Mouse (Mus musculus): ENCODE results near the gene Ecm1. TPM values are rescaled to one million over a fixed set of nuclear protein-coding genes. Genes with fewer than 3 reads are reported as not detected.
A peak's percentile ranks its signal among the peaks of the same experiment; 100 is the strongest.
"Not testable (repeated sequence)": the region's sequence is repeated elsewhere in the genome, so short reads cannot be mapped to it uniquely, and the experiment has no call there.

The Ecm1 gene
- polyA plus RNA-seq, 1 experiment from 2014 or later, result 174 TPM

DNA sequence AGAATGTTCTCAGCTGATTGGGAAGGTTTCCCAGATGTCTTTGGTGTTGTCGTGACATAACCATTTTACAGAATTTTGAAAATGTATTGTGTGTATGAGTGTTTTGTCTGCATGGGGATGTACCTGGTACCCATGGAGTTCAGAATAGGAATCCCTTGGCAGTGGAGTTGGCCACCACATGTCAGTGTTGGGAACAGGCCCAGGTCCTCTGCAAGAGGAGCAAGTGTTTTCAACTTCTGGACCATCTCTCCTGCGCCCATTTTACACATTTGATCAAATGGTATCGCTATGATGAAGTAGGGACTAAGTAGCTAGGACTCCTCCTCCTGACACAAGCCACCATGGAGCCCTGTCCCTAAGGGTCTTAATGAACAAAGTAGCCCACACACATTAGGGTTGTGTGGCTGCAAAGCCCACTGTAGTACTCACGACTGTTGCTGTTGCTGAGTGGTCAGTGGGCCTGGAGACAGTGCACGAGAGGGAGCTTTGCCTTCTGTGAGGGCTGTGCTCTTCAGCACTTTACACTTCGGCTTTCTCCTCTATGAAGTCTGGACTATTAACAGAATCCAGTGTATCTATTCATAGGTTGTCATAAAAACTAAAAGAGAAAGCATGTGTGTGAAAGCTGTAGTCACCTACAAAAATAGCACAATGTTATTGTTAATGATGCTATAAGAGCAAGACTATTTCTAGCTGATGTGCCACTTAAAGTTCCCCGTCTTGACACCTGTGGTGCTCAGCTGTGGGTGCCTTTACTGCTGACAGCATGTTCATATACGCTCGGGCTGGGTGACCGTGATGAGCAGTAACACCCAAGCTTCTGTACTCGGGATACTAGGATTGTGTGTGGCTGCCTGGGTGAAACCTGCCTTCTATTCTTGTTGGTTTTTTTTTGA is 44.3 kb downstream of the Ecm1 start:
- 90% methylated on average over 11 of the region's 11 CpGs for WGBS
- Histone ChIP-seq H3K36me3 (ENCODE audit: insufficient read depth, low read length) (no peaks in the 10 kb centered on the region), H3K4me3 (ENCODE audit: low read length) (no peak overlapping the region), H3K27me3 (ENCODE audit: insufficient read depth, low read length) (no peaks in the 10 kb centered on the region), H3K9me3 (ENCODE audit: low read length) (0 out of 2 replicates have a peak, but pooled peaks cover 2% of the 10 kb centered on the region), H3K4me1 (ENCODE audit: insufficient read depth, low read length) (peaks cover 33% of the 10 kb centered on the region), H3K27ac (ENCODE audit: low read length) (no peak overlapping the region), H3K4me2 (replicated peaks; ENCODE audit: low read depth, low read length) (no peak overlapping the region), H3K9ac (replicated peaks; ENCODE audit: low read length) (no peak overlapping the region)
- no peak for ATAC-seq (ENCODE audit: low FRiP score, low TSS enrichment)

DNA sequence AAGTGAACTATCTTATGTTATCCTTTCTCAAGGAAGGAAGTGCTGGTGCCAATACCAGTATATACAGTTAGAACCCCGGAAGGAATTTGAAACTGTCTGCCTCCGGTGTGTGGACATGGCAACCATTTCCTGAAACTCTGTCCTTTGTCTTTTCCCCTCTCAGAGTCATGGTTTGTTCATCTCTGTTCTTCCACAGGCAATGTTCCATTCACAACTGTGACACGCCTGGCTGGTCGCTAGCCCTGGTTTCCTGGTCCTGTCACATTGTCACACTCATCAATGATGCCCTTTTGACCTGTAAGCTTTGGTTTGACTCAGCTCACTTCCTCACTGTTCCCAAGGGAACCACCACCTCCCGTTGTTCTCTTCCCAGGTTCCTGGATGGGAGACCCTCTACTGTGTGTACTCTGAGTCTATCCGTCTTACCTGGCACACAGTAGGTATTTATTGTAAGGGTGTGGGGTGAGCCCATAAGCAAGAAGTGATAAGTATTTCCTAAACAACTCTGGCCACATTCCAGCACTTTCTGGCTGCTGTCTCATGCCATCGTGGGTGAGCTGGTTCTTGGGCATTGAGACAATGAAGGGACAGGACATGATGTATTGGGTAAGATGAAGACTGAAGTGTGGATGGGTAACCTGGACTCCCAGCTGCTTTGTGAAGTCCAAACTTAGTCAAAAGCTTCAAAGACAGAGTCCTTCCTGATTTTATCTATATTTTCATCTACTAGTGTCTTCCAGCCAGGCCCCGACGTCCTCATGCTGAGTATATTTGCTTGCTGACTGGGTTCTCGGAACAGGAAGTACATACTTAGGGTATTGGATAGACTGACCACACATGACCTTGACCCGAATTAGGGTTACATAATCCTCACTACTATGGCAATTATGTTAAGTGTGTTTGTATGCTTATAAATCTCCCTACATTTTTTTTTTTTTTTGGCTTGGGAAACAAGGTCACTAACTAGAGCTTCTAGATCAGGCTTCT is 45.3 kb downstream of the Ecm1 start:
- H3K4me3 ChIP-seq (ENCODE audit: low read length), result no peak overlapping the region
- 60% methylated on average over 11 of the region's 11 CpGs for WGBS
- H3K36me3 ChIP-seq (ENCODE audit: insufficient read depth, low read length), result no peaks in the 10 kb centered on the region
- no peak for ATAC-seq (ENCODE audit: low FRiP score, low TSS enrichment)
- H3K27me3 ChIP-seq (ENCODE audit: insufficient read depth, low read length), result no peaks in the 10 kb centered on the region
- H3K9me3 ChIP-seq (ENCODE audit: low read length), result 0 out of 2 replicates have a peak, but pooled peaks cover 2% of the 10 kb centered on the region
- no peak overlapping the region for H3K27ac ChIP-seq (ENCODE audit: low read length)
- peaks cover 38% of the 10 kb centered on the region for H3K4me1 ChIP-seq (ENCODE audit: insufficient read depth, low read length)
- no peak overlapping the region for H3K4me2 ChIP-seq (replicated peaks; ENCODE audit: low read depth, low read length)
- no peak overlapping the region for H3K9ac ChIP-seq (replicated peaks; ENCODE audit: low read length)

GRCm38 (mm10) chr3:95692677-95693076 is 46.7 kb downstream of the Ecm1 start:
- Histone ChIP-seq H3K4me1 (ENCODE audit: insufficient read depth, low read length) (peaks cover 53% of the 10 kb centered on the region), H3K9ac (replicated peaks; ENCODE audit: low read length) (no peak overlapping the region), H3K27ac (ENCODE audit: low read length) (no peak overlapping the region), H3K27me3 (ENCODE audit: insufficient read depth, low read length) (no peaks in the 10 kb centered on the region), H3K4me2 (replicated peaks; ENCODE audit: low read depth, low read length) (no peak overlapping the region), H3K36me3 (ENCODE audit: insufficient read depth, low read length) (no peaks in the 10 kb centered on the region), H3K9me3 (ENCODE audit: low read length) (0 out of 2 replicates have a peak, but pooled peaks cover 2% of the 10 kb centered on the region), H3K4me3 (ENCODE audit: low read length) (no peak overlapping the region)
- ATAC-seq (ENCODE audit: low FRiP score, low TSS enrichment), result no peak
- 77% methylated on average over 6 of the region's 6 CpGs for WGBS

DNA sequence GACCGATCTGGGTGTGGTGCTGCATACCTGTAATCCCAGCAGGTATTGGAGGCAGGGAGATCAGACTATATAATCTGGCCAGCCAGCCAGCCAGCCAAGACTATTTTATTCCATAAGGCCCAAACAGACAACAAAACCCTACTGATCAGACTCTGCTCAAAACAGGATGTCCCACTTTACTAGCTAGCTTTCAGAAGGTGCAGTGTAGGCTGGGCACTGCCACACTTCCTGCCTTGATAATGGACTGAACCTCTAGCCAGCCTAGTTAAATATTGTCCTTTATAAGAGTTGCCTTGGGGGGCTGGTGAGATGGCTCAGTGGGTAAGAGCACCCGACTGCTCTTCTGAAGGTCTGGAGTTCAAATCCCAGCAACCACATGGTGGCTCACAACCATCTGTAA is 48.8 kb downstream of the Ecm1 start:
- not testable (repeated sequence) for H3K4me3 ChIP-seq (ENCODE audit: low read length); H3K36me3 ChIP-seq (ENCODE audit: insufficient read depth, low read length); H3K27me3 ChIP-seq (ENCODE audit: insufficient read depth, low read length); H3K4me2 ChIP-seq (replicated peaks; ENCODE audit: low read depth, low read length); H3K9me3 ChIP-seq (ENCODE audit: low read length); H3K9ac ChIP-seq (replicated peaks; ENCODE audit: low read length); ATAC-seq (ENCODE audit: low FRiP score, low TSS enrichment)
- 88% methylated on average over 2 of the region's 2 CpGs for WGBS
- H3K27ac ChIP-seq (ENCODE audit: low read length), result peak overlapping the region; percentile 66; the same call in 1 of the 2 replicates
- peaks cover 62% of the 10 kb centered on the region for H3K4me1 ChIP-seq (ENCODE audit: insufficient read depth, low read length)

- H3K9ac ChIP-seq (replicated peaks; ENCODE audit: low read length), result 0 out of 2 replicates have a peak overlapping the region, but pooled peaks have one; percentile 31
- H3K36me3 ChIP-seq (ENCODE audit: insufficient read depth, low read length), result no peaks in the 10 kb centered on the region
- 0 out of 2 replicates have a peak, but pooled peaks cover 2% of the 10 kb centered on the region for H3K9me3 ChIP-seq (ENCODE audit: low read length)
- H3K27me3 ChIP-seq (ENCODE audit: insufficient read depth, low read length), result no peaks in the 10 kb centered on the region
- peaks cover 62% of the 10 kb centered on the region for H3K4me1 ChIP-seq (ENCODE audit: insufficient read depth, low read length)
- H3K4me3 ChIP-seq (ENCODE audit: low read length), result no peak overlapping the region
- 0 out of 2 replicates have a peak overlapping the region, but pooled peaks have one; percentile 8 for H3K4me2 ChIP-seq (replicated peaks; ENCODE audit: low read depth, low read length)
- 30% methylated on average over 2 of the region's 2 CpGs for WGBS
- H3K27ac ChIP-seq (ENCODE audit: low read length), result peak overlapping the region; percentile 66; the same call in 1 of the 2 replicates
- ATAC-seq (ENCODE audit: low FRiP score, low TSS enrichment), result no peak
Measured at GRCm38 (mm10) chr3:95689940-95690339, 49.4 kb downstream of the Ecm1 start.

GRCm38 (mm10) chr3:95689171-95689915 is 50.0 kb downstream of the Ecm1 start:
- Histone ChIP-seq H3K4me2 (replicated peaks; ENCODE audit: low read depth, low read length) (0 out of 2 replicates have a peak overlapping the region, but pooled peaks have one; percentile 8), H3K9me3 (ENCODE audit: low read length) (0 out of 2 replicates have a peak, but pooled peaks cover 2% of the 10 kb centered on the region), H3K4me1 (ENCODE audit: insufficient read depth, low read length) (peaks cover 63% of the 10 kb centered on the region), H3K4me3 (ENCODE audit: low read length) (no peak overlapping the region), H3K36me3 (ENCODE audit: insufficient read depth, low read length) (no peaks in the 10 kb centered on the region), H3K9ac (replicated peaks; ENCODE audit: low read length) (no peak overlapping the region), H3K27me3 (ENCODE audit: insufficient read depth, low read length) (no peaks in the 10 kb centered on the region), H3K27ac (ENCODE audit: low read length) (peak overlapping the region; percentile 89; the same call in 1 of the 2 replicates)
- WGBS, result 17% methylated on average over 11 of the region's 11 CpGs
- ATAC-seq (ENCODE audit: low FRiP score, low TSS enrichment), result no peak

- 2% methylated on average over 48 of the region's 50 CpGs for WGBS
- ATAC-seq (ENCODE audit: low FRiP score, low TSS enrichment), result peak; percentile 81
- Histone ChIP-seq H3K9ac (replicated peaks; ENCODE audit: low read length) (peak within 1 kb of the TSS; percentile 71), H3K36me3 (ENCODE audit: insufficient read depth, low read length) (peaks cover 2% of the 10 kb centered on the region; the same call in 1 of the 2 replicates), H3K4me3 (ENCODE audit: low read length) (peak within 1 kb of the TSS; percentile 53), H3K9me3 (ENCODE audit: low read length) (0 out of 2 replicates have a peak, but pooled peaks cover 2% of the 10 kb centered on the region), H3K4me1 (ENCODE audit: insufficient read depth, low read length) (peaks cover 58% of the 10 kb centered on the region), H3K4me2 (replicated peaks; ENCODE audit: low read depth, low read length) (peak within 1 kb of the TSS; percentile 92), H3K27me3 (ENCODE audit: insufficient read depth, low read length) (no peaks in the 10 kb centered on the region), H3K27ac (ENCODE audit: low read length) (peak within 1 kb of the TSS; percentile 89)
Measured at GRCm38 (mm10) chr3:95687524-95688421, 51.6 kb downstream of the Ecm1 start, which contains the start of gene Adamtsl4. TSS of gene Adamtsl4 (minus strand) at chr3:95687917.

DNA sequence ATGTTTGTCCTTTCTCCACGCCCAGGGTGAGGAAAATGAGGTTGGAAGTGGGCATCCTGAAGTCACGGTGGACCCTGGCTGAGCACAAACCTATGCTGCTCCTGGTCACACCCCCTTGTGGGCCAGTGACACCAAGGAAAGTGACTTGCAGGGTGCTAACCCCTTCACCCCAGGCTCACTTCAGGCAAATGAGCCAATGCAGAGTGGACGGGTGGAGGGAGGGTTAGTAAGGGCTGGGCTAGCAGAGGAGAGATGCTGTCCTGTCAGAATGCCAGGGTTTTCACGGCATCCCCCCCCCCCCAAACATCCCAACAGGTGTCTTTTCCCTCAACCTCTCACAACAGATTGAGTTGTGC is 52.2 kb downstream of the Ecm1 start:
- peak overlapping the region; percentile 92 for H3K4me2 ChIP-seq (replicated peaks; ENCODE audit: low read depth, low read length)
- ATAC-seq (ENCODE audit: low FRiP score, low TSS enrichment), result peak; percentile 40
- 20% methylated on average over 4 of the region's 4 CpGs for WGBS
- peak overlapping the region; percentile 89; the same call in 1 of the 2 replicates for H3K27ac ChIP-seq (ENCODE audit: low read length)
- peak overlapping the region; percentile 53 for H3K4me3 ChIP-seq (ENCODE audit: low read length)
- H3K27me3 ChIP-seq (ENCODE audit: insufficient read depth, low read length), result no peaks in the 10 kb centered on the region
- H3K4me1 ChIP-seq (ENCODE audit: insufficient read depth, low read length), result peaks cover 58% of the 10 kb centered on the region
- 0 out of 2 replicates have a peak, but pooled peaks cover 2% of the 10 kb centered on the region for H3K9me3 ChIP-seq (ENCODE audit: low read length)
- peaks cover 2% of the 10 kb centered on the region; the same call in 1 of the 2 replicates for H3K36me3 ChIP-seq (ENCODE audit: insufficient read depth, low read length)
- peak overlapping the region; percentile 71 for H3K9ac ChIP-seq (replicated peaks; ENCODE audit: low read length)
